Mouse (Mus musculus) adrenal gland, adult 18-20 months (tissue): ENCODE data around the gene Olfr1167. TPM values are rescaled to one million over a fixed set of nuclear protein-coding genes. Genes with fewer than 3 reads are reported as not detected.
"Not testable (repeated sequence)": the region's sequence is repeated elsewhere in the genome, so short reads cannot be mapped to it uniquely, and the experiment has no call there.

ENCODE experiments used
- DNase-seq, 2 experiments: peaks; one replicate each; pipeline ENCODE4 v3.0.0; 2021 to 2022; ENCODE audit warnings: low spot score in 2 of 2
- long read RNA-seq, 2 experiments: library from polyadenylated mRNA; stranded (forward); transcript quantifications; one replicate each; pipeline ENCODE4 v2.0.0; 2021
- total RNA-seq, 2 experiments: library from RNA; stranded (reverse); gene quantifications; 1 replicate in 1 of 2; 2 replicates in 1 of 2; pipeline ENCODE4 v1.2.3; 2021

Olfr1167 gene
- not detected for total RNA-seq
- long read RNA-seq, experiment 1: 0 reads
- long read RNA-seq, experiment 2: 0 reads

DNA sequence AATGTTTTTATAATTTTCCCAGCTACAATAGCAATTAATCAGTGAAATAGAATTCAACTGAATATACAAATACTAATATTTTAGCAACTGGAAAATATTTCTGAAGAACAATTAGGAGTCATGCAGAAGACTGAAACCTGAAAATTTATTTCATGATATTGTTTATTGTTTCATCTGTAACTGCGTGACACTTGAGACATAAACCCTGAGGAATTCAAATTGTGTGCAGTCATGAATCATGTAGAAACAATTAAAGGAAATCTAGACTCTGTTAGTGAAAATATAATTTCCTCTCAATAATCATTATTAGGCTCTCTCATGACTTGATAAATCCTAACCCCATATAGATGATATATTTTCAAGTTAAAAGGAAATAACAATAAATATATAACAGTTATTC is at the start of gene Olfr1167:
Olfr1167 (minus strand) TSS at position 101 of the 400 bp plus-strand sequence.
- not testable (repeated sequence) for DNase-seq

- no peak for DNase-seq
These were observed 26.6 kb upstream of the Olfr1167 start, which contains the start of gene Olfr1168 for GRCm38 (mm10) chr2:88181580-88181979. Olfr1168 (plus strand) TSS chr2:88181880.

- no peak for DNase-seq
These were observed 26.8 kb downstream of the Olfr1167 start, which contains the start of gene Olfr1166 for GRCm38 (mm10) chr2:88128172-88128571. Olfr1166 (minus strand) TSS chr2:88128272.

Other genes with a start within 250 kb of the Olfr1167 start
- not detected for gene Olfr1155, start 210.1 kb downstream of the Olfr1167 start, total RNA-seq
- not detected for gene Olfr1156, start 202.1 kb downstream of the Olfr1167 start, total RNA-seq
- not detected for gene Olfr1157, start 186.9 kb downstream of the Olfr1167 start, total RNA-seq
- not detected for gene Olfr74, start 180.5 kb downstream of the Olfr1167 start, total RNA-seq
- not detected for gene Olfr1158, start 165.1 kb downstream of the Olfr1167 start, total RNA-seq
- not detected for gene Olfr1160, start 146.9 kb downstream of the Olfr1167 start, total RNA-seq
- not detected for gene Olfr1161, start 132.4 kb downstream of the Olfr1167 start, total RNA-seq
- gene Olfr73, start 117.5 kb downstream of the Olfr1167 start, total RNA-seq: not detected
- gene Olfr1162, start 104.1 kb downstream of the Olfr1167 start, total RNA-seq: not detected
- not detected for gene Olfr1163, start 83.4 kb downstream of the Olfr1167 start, total RNA-seq
- not detected for gene Olfr1164, start 61.2 kb downstream of the Olfr1167 start, total RNA-seq
- not detected for gene Olfr1166, start 26.9 kb downstream of the Olfr1167 start, total RNA-seq
- gene Olfr1168, start 26.7 kb upstream of the Olfr1167 start, total RNA-seq: not detected
- gene Olfr1170, start 73.1 kb upstream of the Olfr1167 start, total RNA-seq: not detected
- not detected for gene Olfr1173, start 124.7 kb upstream of the Olfr1167 start, total RNA-seq
- not detected for gene Olfr1174-ps, start 159.9 kb upstream of the Olfr1167 start, total RNA-seq
- not detected for gene Olfr1175-ps, start 172.0 kb upstream of the Olfr1167 start, total RNA-seq
- not detected for gene Olfr1176, start 181.5 kb upstream of the Olfr1167 start, total RNA-seq
- not detected for gene Olfr1177-ps, start 191.3 kb upstream of the Olfr1167 start, total RNA-seq
- gene Olfr1178, start 231.9 kb upstream of the Olfr1167 start, total RNA-seq: not detected